Mouse (Mus musculus) induced T-regulatory cell, adult 2 months (primary cell): ENCODE measurements around the gene Ptpn7.
A peak's percentile ranks its signal among the peaks of the same experiment; 100 is the strongest.

ENCODE experiments used
- DNase-seq: peaks from one replicate; pipeline ENCODE4 v3.0.0-alpha.2; 2012; ENCODE audit warnings: low read depth

The Ptpn7 gene

GRCm38 (mm10) chr1:135128986-135129385 is 3.5 kb upstream of the Ptpn7 start:
- DNase-seq = peak; percentile 68

- DNase-seq = peak; percentile 71
Measured at GRCm38 (mm10) chr1:135129543-135130183, 2.8 kb upstream of the Ptpn7 start.

GRCm38 (mm10) chr1:135130376-135131018 is 2.0 kb upstream of the Ptpn7 start:
- peak; percentile 34 for DNase-seq

- DNase-seq = peak; percentile 87
Measured at GRCm38 (mm10) chr1:135131034-135131433, 1.5 kb upstream of the Ptpn7 start.

- peak; percentile 69 for DNase-seq
Measured at GRCm38 (mm10) chr1:135131560-135131959, 940 bp upstream of the Ptpn7 start.

GRCm38 (mm10) chr1:135132893-135133369 is 431 bp downstream of the Ptpn7 start:
- peak; percentile 88 for DNase-seq

- DNase-seq = peak; percentile 52
Measured at GRCm38 (mm10) chr1:135133678-135134435, 1.4 kb downstream of the Ptpn7 start.

- DNase-seq = peak; percentile 48
Measured at GRCm38 (mm10) chr1:135135111-135135787, 2.7 kb downstream of the Ptpn7 start.

- DNase-seq = peak; percentile 94
Measured at GRCm38 (mm10) chr1:135136500-135136899, 4.0 kb downstream of the Ptpn7 start.

- DNase-seq = peak; percentile 56
Measured at GRCm38 (mm10) chr1:135139906-135140305, 7.4 kb downstream of the Ptpn7 start.

- DNase-seq = no peak
Measured at GRCm38 (mm10) chr1:135142452-135142851, 10.0 kb downstream of the Ptpn7 start.

- peak; percentile 55 for DNase-seq
Measured at GRCm38 (mm10) chr1:135143940-135144339, 11.4 kb downstream of the Ptpn7 start.

- peak; percentile 84 for DNase-seq
Measured at GRCm38 (mm10) chr1:135146077-135146945, 13.8 kb downstream of the Ptpn7 start, which contains the start of gene Arl8a. Gene Arl8a, plus strand, starts transcription at chr1:135146824.

- peak; percentile 69 for DNase-seq
Measured at GRCm38 (mm10) chr1:135146946-135147701, 14.6 kb downstream of the Ptpn7 start.

GRCm38 (mm10) chr1:135147702-135148058 is 15.2 kb downstream of the Ptpn7 start:
- no peak for DNase-seq

GRCm38 (mm10) chr1:135148476-135148875 is 16.0 kb downstream of the Ptpn7 start:
- DNase-seq = no peak

GRCm38 (mm10) chr1:135148996-135149395 is 16.5 kb downstream of the Ptpn7 start:
- DNase-seq = no peak

GRCm38 (mm10) chr1:135154011-135154410 is 21.5 kb downstream of the Ptpn7 start:
- no peak for DNase-seq

- DNase-seq = peak; percentile 84
Measured at GRCm38 (mm10) chr1:135154411-135154959, 22.0 kb downstream of the Ptpn7 start.

GRCm38 (mm10) chr1:135156300-135156699 is 23.8 kb downstream of the Ptpn7 start:
- no peak for DNase-seq
